Comparison of ENCODE assay signal across 12 mouse cellular contexts in the genomic region with DNA sequence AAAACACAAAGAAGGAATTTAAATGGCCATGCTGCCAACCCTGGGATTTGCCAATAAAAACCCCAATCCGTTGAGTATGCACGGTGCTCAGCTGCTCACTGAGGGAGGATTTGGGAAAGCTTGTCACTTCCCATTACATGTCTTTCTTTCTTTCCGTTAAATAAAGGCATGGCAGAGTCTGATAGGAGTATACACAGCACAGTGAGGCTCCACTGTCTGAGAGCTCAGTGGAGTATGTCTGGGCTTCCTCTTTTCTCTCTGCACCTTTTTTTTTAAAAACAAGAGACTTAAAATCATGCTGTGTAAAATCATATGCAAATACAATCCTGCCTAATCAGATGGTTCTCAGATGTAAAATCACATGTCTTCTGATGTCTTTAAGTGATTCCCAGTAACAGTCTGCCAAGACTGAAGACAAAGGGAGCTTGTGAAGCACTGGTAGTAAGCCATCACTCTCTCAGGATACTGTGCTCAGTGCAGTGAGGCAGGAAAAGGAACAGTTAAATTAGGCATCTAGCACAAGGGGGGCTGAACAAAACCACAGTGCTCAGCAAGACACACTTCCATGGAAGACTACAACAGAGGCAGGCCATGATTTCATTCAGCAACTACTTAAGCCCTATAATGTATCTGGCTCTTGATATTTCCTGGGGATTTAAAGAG. TPM values are rescaled to one million over a fixed set of nuclear protein-coding genes. Genes with fewer than 3 reads are reported as not detected.
DNase-seq lines count a peak whose midpoint lies in the region; ATAC-seq and TF ChIP-seq lines count a peak whose summit lies in the region.
"Had no signal": no experiment of that assay in that cellular context is flagged by ENCODE, and none has a peak within 500 bp of the region (broad histone marks: within the 10 kb centered on the region; RNA-seq: fewer than 3 reads in every experiment).

No protein-coding gene starts in this region.

- no peak for TF ChIP-seq CTCF in hindbrain, postnatal 0 days (IDR thresholded peaks at IDR 0.05; ENCODE audit: low read depth)

- no peaks in the 10 kb centered on the region for H3K9me3 ChIP-seq in hindbrain, postnatal 0 days (ENCODE audit: low read length)
- H3K9me3 ChIP-seq: heart, embryonic 13.5 days had no signal

- no peaks in the 10 kb centered on the region for H3K27me3 ChIP-seq in hindbrain, postnatal 0 days (ENCODE audit: insufficient read depth, low read length)
- H3K27me3 ChIP-seq: heart, embryonic 13.5 days had no signal

- peak overlapping the region; percentile 66 for H3K27ac ChIP-seq in hindbrain, postnatal 0 days
- H3K27ac ChIP-seq: heart, embryonic 13.5 days had no signal

- H3K4me2 ChIP-seq in hindbrain, postnatal 0 days (ENCODE audit: low read depth, low read length): no peak overlapping the region
- H3K4me2 ChIP-seq: heart, embryonic 13.5 days had no signal

- WGBS in hindbrain, postnatal 0 days: 28% methylated on average over 3 of the region's 3 CpGs

- no peaks in the 10 kb centered on the region for H3K4me1 ChIP-seq in hindbrain, postnatal 0 days (ENCODE audit: insufficient read depth, low read length)

- ATAC-seq in hindbrain, postnatal 0 days: peak; percentile 88

- H3K9ac ChIP-seq in hindbrain, postnatal 0 days (replicated peaks; ENCODE audit: low read length): no peak overlapping the region
- H3K9ac ChIP-seq: heart, embryonic 13.5 days had no signal

- H3K4me3 ChIP-seq in hindbrain, postnatal 0 days (ENCODE audit: low read length): no peak overlapping the region
- H3K4me3 ChIP-seq: heart, embryonic 13.5 days had no signal

- peak; percentile 11 for DNase-seq in heart, adult 11 months
- DNase-seq in heart, adult 18-20 months: no peak
- peak; percentile 61 for DNase-seq in brain, embryonic 18.5 days (ENCODE audit: low read depth, low spot score)
- DNase-seq in hindbrain, postnatal 0 days (ENCODE audit: low spot score): peak; percentile 53
- DNase-seq in retina, embryonic 14.5 days (ENCODE audit: low spot score): peak; percentile 33
- no peak for DNase-seq in adrenal gland, adult 18-20 months (ENCODE audit: low spot score in 2 of 2)
- DNase-seq in kidney, postnatal 36 days: no peak
- DNase-seq in embryo, embryonic 10 days (ENCODE audit: low spot score): no peak
- DNase-seq: kidney, adult 8-10 months; liver; thymus, postnatal 14 days had no signal

- peaks cover 6% of the 10 kb centered on the region for H3K36me3 ChIP-seq in hindbrain, postnatal 0 days (ENCODE audit: insufficient read depth, low read length)

RNA-seq across cellular contexts. Expression of gene Insig2, which starts 17.5 kb away (rescaled TPM):
- total RNA-seq in heart, adult 18-20 months (2021): 10 to 100 TPM; 48.7 to 64.1 TPM
- 16.6 and 28.8 TPM in 2 replicates for total RNA-seq in hindbrain, postnatal 0 days (2014; rRNA removed)
- polyA plus RNA-seq in hindbrain, postnatal 0 days (2015; fragmentation: Nextera tagmentation; extraction: Ambion mirVana): 46.0 and 48.0 TPM in 2 replicates
- 10 to 100 TPM; 49.3 to 61.4 TPM for total RNA-seq in adrenal gland, adult 18-20 months (2021)

Comparison
In these comparisons a context has a peak if more than half of its experiments do, and no peak if none do; other contexts are left out.
1. DNase-seq: peak in heart, adult 11 months (single experiment), brain, embryonic 18.5 days (single experiment), hindbrain, postnatal 0 days (single experiment) and retina, embryonic 14.5 days (single experiment); none in heart, adult 18-20 months (0 of 2), adrenal gland, adult 18-20 months (0 of 2), kidney, postnatal 36 days (0 of 2) and embryo, embryonic 10 days (single experiment).